Mouse (Mus musculus) MEL-GATA-1-ER (cell line): ENCODE data around the gene Ptprn2.
A peak's percentile ranks its signal among the peaks of the same experiment; 100 is the strongest.

ENCODE experiments used
- DNase-seq: peaks from one replicate; pipeline ENCODE4 v3.0.0-alpha.2; 2012; ENCODE audit warnings: low read depth; ENCODE audit errors: extremely low read depth

Ptprn2 gene

GRCm38 (mm10) chr12:116590076-116590475, 104.6 kb downstream of the Ptprn2 start:
- DNase-seq, result no peak

GRCm38 (mm10) chr12:116594457-116594856, 108.9 kb downstream of the Ptprn2 start:
- DNase-seq, result no peak

- no peak for DNase-seq
These were observed 109.5 kb downstream of the Ptprn2 start for GRCm38 (mm10) chr12:116594866-116595610.

- no peak for DNase-seq
These were observed 110.2 kb downstream of the Ptprn2 start for GRCm38 (mm10) chr12:116595727-116596126.

GRCm38 (mm10) chr12:116596993-116597392, 111.5 kb downstream of the Ptprn2 start:
- DNase-seq, result peak; percentile 15

GRCm38 (mm10) chr12:116597670-116598069, 112.2 kb downstream of the Ptprn2 start:
- DNase-seq, result no peak

- no peak for DNase-seq
These were observed 112.8 kb downstream of the Ptprn2 start for GRCm38 (mm10) chr12:116598123-116599005.

GRCm38 (mm10) chr12:116599537-116599936, 114.0 kb downstream of the Ptprn2 start:
- no peak for DNase-seq

GRCm38 (mm10) chr12:116600054-116600453, 114.5 kb downstream of the Ptprn2 start:
- no peak for DNase-seq

- no peak for DNase-seq
These were observed 115.9 kb downstream of the Ptprn2 start for GRCm38 (mm10) chr12:116601395-116601794.

- no peak for DNase-seq
These were observed 116.4 kb downstream of the Ptprn2 start for GRCm38 (mm10) chr12:116601921-116602320.

- no peak for DNase-seq
These were observed 123.1 kb downstream of the Ptprn2 start for GRCm38 (mm10) chr12:116608598-116608997.

GRCm38 (mm10) chr12:116619868-116620267, 134.3 kb downstream of the Ptprn2 start:
- peak; percentile 20 for DNase-seq

GRCm38 (mm10) chr12:116620299-116620698, 134.8 kb downstream of the Ptprn2 start:
- DNase-seq, result no peak

- no peak for DNase-seq
These were observed 136.0 kb downstream of the Ptprn2 start for GRCm38 (mm10) chr12:116621325-116622040.

- DNase-seq, result no peak
These were observed 137.3 kb downstream of the Ptprn2 start for GRCm38 (mm10) chr12:116622665-116623387.

GRCm38 (mm10) chr12:116625391-116626281, 140.1 kb downstream of the Ptprn2 start:
- no peak for DNase-seq

GRCm38 (mm10) chr12:116628992-116629391, 143.5 kb downstream of the Ptprn2 start:
- DNase-seq, result no peak

- no peak for DNase-seq
These were observed 152.0 kb downstream of the Ptprn2 start for GRCm38 (mm10) chr12:116637498-116637897.

- no peak for DNase-seq
These were observed 155.4 kb downstream of the Ptprn2 start for GRCm38 (mm10) chr12:116640871-116641270.
